Mouse (Mus musculus): ENCODE results near the gene Olfr576.

DNA sequence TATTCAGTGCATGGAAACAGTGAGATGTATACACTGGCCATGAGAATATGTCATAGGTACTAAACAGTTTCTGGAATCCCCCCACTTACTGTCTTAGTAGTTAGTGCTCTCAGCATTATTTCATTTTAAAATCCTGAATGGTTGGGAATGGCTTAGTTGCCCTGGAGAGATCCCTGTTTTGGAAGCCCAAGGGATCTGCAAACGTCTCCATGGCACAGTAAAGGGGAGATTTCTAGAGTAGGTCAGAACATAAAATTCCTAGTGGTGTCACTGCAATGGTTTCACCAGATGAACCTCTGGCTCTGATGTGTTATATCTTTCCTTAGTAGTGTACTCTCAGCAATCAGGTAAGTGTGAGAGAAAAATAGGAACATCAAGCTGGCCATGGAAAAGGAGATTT is 38.4 kb upstream of the Olfr576 start, which contains the start of gene Olfr572:
- no peak for TF ChIP-seq GATA1 (IDR thresholded peaks at IDR 0.05; ENCODE audit: low read length)
- TF ChIP-seq TAL1 (IDR thresholded peaks at IDR 0.05; ENCODE audit: low read length), result no peak

Measured in erythroblast, embryonic 14.5 days (primary cell).